ENCODE assay signal across 8 mouse cellular contexts in the genomic region with DNA sequence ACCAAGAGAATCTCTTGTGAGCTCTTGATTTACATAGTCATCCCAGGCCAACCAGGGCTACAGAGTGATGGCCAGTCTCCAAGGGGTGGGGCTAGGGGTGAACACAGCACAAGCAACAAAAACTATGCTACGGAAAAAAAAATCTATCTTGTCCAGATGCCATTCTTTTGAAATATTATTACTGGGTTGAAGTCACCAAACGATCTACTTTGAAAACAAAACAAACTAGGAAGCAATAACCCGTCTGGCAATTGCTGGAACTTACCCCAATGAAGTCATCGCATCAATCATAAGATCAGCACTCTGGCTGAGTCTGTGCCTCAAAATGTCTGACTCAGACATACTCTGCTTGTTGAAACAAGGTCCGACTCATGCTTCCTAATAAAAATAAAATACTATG. TPM values are rescaled to one million over a fixed set of nuclear protein-coding genes. Genes with fewer than 3 reads are reported as not detected.
DNase-seq lines count a peak whose midpoint lies in the region; ATAC-seq lines count a peak whose summit lies in the region.

No protein-coding gene starts in this region.

- peak overlapping the region; percentile 97 for H3K27ac ChIP-seq in neural tube, embryonic 11.5 days (ENCODE audit: low read depth, low read length)
- peak overlapping the region; percentile 99 for H3K27ac ChIP-seq in hindbrain, embryonic 14.5 days

- H3K27me3 ChIP-seq in neural tube, embryonic 11.5 days (ENCODE audit: control insufficient read depth, insufficient read depth, low read length): no peaks in the 10 kb centered on the region
- H3K27me3 ChIP-seq in hindbrain, embryonic 14.5 days (ENCODE audit: control insufficient read depth, insufficient read depth, low read length): no peaks in the 10 kb centered on the region

- H3K36me3 ChIP-seq in neural tube, embryonic 11.5 days (ENCODE audit: control insufficient read depth, insufficient read depth, low read length): no peaks in the 10 kb centered on the region
- H3K36me3 ChIP-seq in hindbrain, embryonic 14.5 days (replicated peaks; ENCODE audit: control insufficient read depth, insufficient read depth): peaks cover 19% of the 10 kb centered on the region

- peak overlapping the region; percentile 75 for H3K4me3 ChIP-seq in neural tube, embryonic 11.5 days (ENCODE audit: low read depth, low read length)
- peak overlapping the region; percentile 70 for H3K4me3 ChIP-seq in hindbrain, embryonic 14.5 days (replicated peaks; ENCODE audit: low read length)

- WGBS in neural tube, embryonic 11.5 days: 30% methylated on average over 5 of the region's 5 CpGs
- 14% methylated on average over 5 of the region's 5 CpGs for WGBS in hindbrain, embryonic 14.5 days

- peaks cover 19% of the 10 kb centered on the region for H3K4me1 ChIP-seq in neural tube, embryonic 11.5 days (ENCODE audit: control insufficient read depth, insufficient read depth, low read length)
- H3K4me1 ChIP-seq in hindbrain, embryonic 14.5 days (replicated peaks; ENCODE audit: control insufficient read depth, insufficient read depth, low read length): peaks cover 30% of the 10 kb centered on the region

- no peaks in the 10 kb centered on the region for H3K9me3 ChIP-seq in neural tube, embryonic 11.5 days (ENCODE audit: control insufficient read depth, low read length)
- H3K9me3 ChIP-seq in hindbrain, embryonic 14.5 days (ENCODE audit: control insufficient read depth, low read length): no peaks in the 10 kb centered on the region

- H3K4me2 ChIP-seq in neural tube, embryonic 11.5 days (ENCODE audit: low read depth): peak overlapping the region; percentile 93
- peak overlapping the region; percentile 76 for H3K4me2 ChIP-seq in hindbrain, embryonic 14.5 days (replicated peaks)

- peak; percentile 18 for DNase-seq in neural tube, embryonic 11.5 days (ENCODE audit: low spot score)
- no peak for DNase-seq in neural tube, embryonic 10.5 days (ENCODE audit: extremely low spot score, low spot score)
- DNase-seq in cerebellum, adult 8-10 months: peak; percentile 64
- DNase-seq in gastrocnemius, adult 18-20 months (ENCODE audit: low spot score): peak; percentile 84
- DNase-seq in hindbrain, embryonic 14.5 days (ENCODE audit: low spot score): peak; percentile 62
- peak; percentile 24 to 60 for DNase-seq in layer of hippocampus, postnatal 14 days (ENCODE audit: low spot score in 2 of 2)
- DNase-seq in lung, postnatal 36 days: peak; percentile 87
- DNase-seq in skeletal muscle tissue, adult 2 months (ENCODE audit: low read depth, low spot score): peak; percentile 85

- no peak for ATAC-seq in neural tube, embryonic 11.5 days (ENCODE audit: insufficient read depth, low FRiP score, low TSS enrichment)
- ATAC-seq in hindbrain, embryonic 14.5 days (ENCODE audit: low FRiP score): no peak

- peak overlapping the region; percentile 98 for H3K9ac ChIP-seq in neural tube, embryonic 11.5 days (ENCODE audit: low read length)
- H3K9ac ChIP-seq in hindbrain, embryonic 14.5 days: peak overlapping the region; percentile 96

RNA-seq across cellular contexts. Expression of a gene that starts 1.2 kb away (rescaled TPM):
- polyA plus RNA-seq in neural tube, embryonic 11.5 days (2014; fragmentation: Nextera tagmentation; extraction: Ambion mirVana): 3,903 and 3,916 TPM in 2 replicates
- 100 to 1,000 TPM; 919 to 954 TPM for total RNA-seq in gastrocnemius, adult 18-20 months (2021)
- 4,396 and 4,426 TPM in 2 replicates for polyA plus RNA-seq in hindbrain, embryonic 14.5 days (2014; fragmentation: Nextera tagmentation; extraction: Ambion mirVana)
- 1,000 to 10,000 TPM; 1,675 to 1,723 TPM for total RNA-seq in layer of hippocampus, postnatal 14 days (2021)

RNA-seq across cellular contexts. Expression of a gene that starts 10.7 kb away (rescaled TPM):
- 59.6 and 66.7 TPM in 2 replicates for polyA plus RNA-seq in neural tube, embryonic 11.5 days (2014; fragmentation: Nextera tagmentation; extraction: Ambion mirVana)
- total RNA-seq in gastrocnemius, adult 18-20 months (2021): 10 to 100 TPM; 16.5 to 19.5 TPM
- polyA plus RNA-seq in hindbrain, embryonic 14.5 days (2014; fragmentation: Nextera tagmentation; extraction: Ambion mirVana): 63.8 and 64.8 TPM in 2 replicates
- total RNA-seq in layer of hippocampus, postnatal 14 days (2021): 10 to 100 TPM; 37.4 to 38.5 TPM

RNA-seq across cellular contexts. Expression of a gene that starts 24.5 kb away (rescaled TPM):
- 10.0 and 11.7 TPM in 2 replicates for polyA plus RNA-seq in neural tube, embryonic 11.5 days (2014; fragmentation: Nextera tagmentation; extraction: Ambion mirVana)
- 1 to 10 TPM in 1 of 2 experiments, under 1 TPM in 1; 0.87 to 2.1 TPM for total RNA-seq in gastrocnemius, adult 18-20 months (2021)
- 22.6 and 28.2 TPM in 2 replicates for polyA plus RNA-seq in hindbrain, embryonic 14.5 days (2014; fragmentation: Nextera tagmentation; extraction: Ambion mirVana)
- total RNA-seq in layer of hippocampus, postnatal 14 days (2021): 10 to 100 TPM; 18.4 to 21.5 TPM

Comparison
In these comparisons a context has a peak if more than half of its experiments do, and no peak if none do; other contexts are left out.
1. RNA of a gene that starts 24.5 kb away (total RNA-seq): 18.4 to 21.5 TPM in layer of hippocampus, postnatal 14 days; 0.87 to 2.1 TPM in gastrocnemius, adult 18-20 months; every median in the first group is over 4 times any median in the second.